Mouse (Mus musculus) activated CD4-positive, CD25-positive, alpha-beta regulatory T cell, adult 9 weeks (primary cell): ENCODE data around the gene Gm21693. TPM values are rescaled to one million over a fixed set of nuclear protein-coding genes. Genes with fewer than 3 reads are reported as not detected.

Experiments used
- polyA plus RNA-seq: library from polyadenylated mRNA; unstranded; fragments of 100-300 nt; shearing (Covaris generic); gene quantifications from one replicate; pipeline ENCODE4 v1.2.1, GENCODE M21; 2017

The Gm21693 gene
- polyA plus RNA-seq = not detected

GRCm38 (mm10) chrY:3345229-3345628, at the start of gene Gm21693:
TSS of gene Gm21693 (minus strand) at chrY:3345329.

GRCm38 (mm10) chrY:3306349-3306748, 38.8 kb downstream of the Gm21693 start, which contains the start of gene Gm21677:
TSS of gene Gm21677 (minus strand) at chrY:3306449.

Other genes starting within 250 kb of the Gm21693 start
- not detected for gene Gm21677, start 38.9 kb downstream of the Gm21693 start, polyA plus RNA-seq
- not detected for gene Gm21704, start 64.8 kb upstream of the Gm21693 start, polyA plus RNA-seq
- gene Gm21708, start 64.8 kb upstream of the Gm21693 start, polyA plus RNA-seq = not detected